Mouse (Mus musculus) left cerebral cortex, adult 8-10 months (tissue): Measurements from ENCODE around the gene Schip1. TPM values are rescaled to one million over a fixed set of nuclear protein-coding genes. Genes with fewer than 3 reads are reported as not detected.

ENCODE experiments used
- DNase-seq, 2 experiments: peaks; one replicate each; pipeline ENCODE4 v3.0.0; 2022; ENCODE audit warnings: low spot score in 2 of 2
- total RNA-seq, 4 experiments: library from RNA; stranded (reverse); gene quantifications; 2 replicates each; pipeline ENCODE4 v1.2.4; 2022

Schip1 gene
- total RNA-seq, 4 experiments from 2014 or later = 173 to 196 (median 186) TPM

GRCm38 (mm10) chr3:68269251-68269650 is 204.6 kb downstream of the Schip1 start:
- no peak for DNase-seq

- DNase-seq = no peak
These were observed 205.6 kb downstream of the Schip1 start for GRCm38 (mm10) chr3:68270246-68270645.

GRCm38 (mm10) chr3:68271457-68271856 is 206.9 kb downstream of the Schip1 start:
- DNase-seq = no peak

GRCm38 (mm10) chr3:68271881-68272280 is 207.3 kb downstream of the Schip1 start:
- DNase-seq = no peak

GRCm38 (mm10) chr3:68282844-68283594 is 218.4 kb downstream of the Schip1 start:
- no peak for DNase-seq

- DNase-seq = no peak
These were observed 219.0 kb downstream of the Schip1 start for GRCm38 (mm10) chr3:68283595-68283991.

- no peak for DNase-seq
These were observed 219.9 kb downstream of the Schip1 start for GRCm38 (mm10) chr3:68284500-68284899.

- DNase-seq = no peak
These were observed 232.2 kb downstream of the Schip1 start for GRCm38 (mm10) chr3:68296752-68297151.

- DNase-seq = no peak
These were observed 241.0 kb downstream of the Schip1 start for GRCm38 (mm10) chr3:68305647-68306046.

- no peak for DNase-seq
These were observed 242.1 kb downstream of the Schip1 start for GRCm38 (mm10) chr3:68306726-68307125.

- no peak for DNase-seq
These were observed 261.0 kb downstream of the Schip1 start for GRCm38 (mm10) chr3:68325575-68325974.

- no peak for DNase-seq
These were observed 267.9 kb downstream of the Schip1 start for GRCm38 (mm10) chr3:68332515-68332914.

- DNase-seq = no peak
These were observed 270.9 kb downstream of the Schip1 start for GRCm38 (mm10) chr3:68335501-68335900.

GRCm38 (mm10) chr3:68350624-68351023 is 286.0 kb downstream of the Schip1 start:
- DNase-seq = no peak

- no peak for DNase-seq
These were observed 286.9 kb downstream of the Schip1 start for GRCm38 (mm10) chr3:68351461-68351860.

GRCm38 (mm10) chr3:68352961-68353360 is 288.4 kb downstream of the Schip1 start:
- DNase-seq = no peak

GRCm38 (mm10) chr3:68353492-68353891 is 288.9 kb downstream of the Schip1 start:
- no peak for DNase-seq

- DNase-seq = no peak
These were observed 291.9 kb downstream of the Schip1 start for GRCm38 (mm10) chr3:68356516-68356915.

GRCm38 (mm10) chr3:68368029-68368428 is 303.4 kb downstream of the Schip1 start:
- peak in 1 of 2 experiments; percentile 13 for DNase-seq

- no peak for DNase-seq
These were observed 308.3 kb downstream of the Schip1 start for GRCm38 (mm10) chr3:68372925-68373324.

- no peak for DNase-seq
These were observed 310.5 kb downstream of the Schip1 start for GRCm38 (mm10) chr3:68375100-68375508.

GRCm38 (mm10) chr3:68377452-68378198 is 313.0 kb downstream of the Schip1 start:
- no peak for DNase-seq

- DNase-seq = no peak
These were observed 314.2 kb downstream of the Schip1 start for GRCm38 (mm10) chr3:68378799-68379198.
